Mouse (Mus musculus): ENCODE data around the gene Col24a1.

DNA sequence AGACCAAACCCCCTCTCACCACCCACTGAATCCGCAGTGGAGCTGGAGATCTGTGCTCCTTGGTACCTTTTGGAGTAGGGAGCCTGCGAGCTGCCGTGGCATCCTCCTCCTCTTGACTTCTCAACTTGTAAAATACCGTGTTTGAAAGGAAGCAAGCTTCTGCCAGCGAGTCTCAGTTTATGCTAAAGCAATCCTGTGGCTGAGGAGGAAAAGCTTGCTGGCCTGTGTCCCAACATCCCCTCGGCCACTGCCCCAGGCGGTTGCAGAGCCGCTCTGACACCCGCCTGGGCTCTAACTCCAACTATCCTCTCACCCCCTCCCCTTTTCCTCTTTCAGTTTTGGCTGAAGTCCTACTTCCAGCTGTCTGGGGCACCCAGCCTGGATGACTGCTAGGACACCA, 935 bp downstream of the Col24a1 start:
- TF ChIP-seq POLR2A (IDR thresholded peaks at IDR 0.05; ENCODE audit: extremely low read depth, insufficient read depth, low read length) (no peak), CTCF (IDR thresholded peaks at IDR 0.05; ENCODE audit: low read depth, low read length) (no peak)

All from liver, adult 2 months (tissue).